Mouse (Mus musculus) ES-E14 (cell line): ENCODE measurements at regions not wholly inside any gene's neighbourhood (a gene's known extent, or its start where the extent isn't known, plus 50 kb on each side); places are given as distances from the start of the nearest gene placed in this dataset.

Experiments
- DNase-seq: peaks from one replicate; pipeline ENCODE4 v3.0.0-alpha.2; 2013; ENCODE audit warnings: low read depth, low spot score
- H3K27ac ChIP-seq: 2 replicates; pipeline ENCODE4 v1.5.1; 2012; ENCODE audit warnings: low read depth, mild to moderate bottlenecking, low read length, moderate library complexity, mixed read lengths; ENCODE audit not compliant: poor library complexity, insufficient read depth, severe bottlenecking
- H3K36me3 ChIP-seq: 2 replicates; pipeline ENCODE4 v1.6.1; 2012; ENCODE audit warnings: mild to moderate bottlenecking, low read length, moderate library complexity, mixed read lengths; ENCODE audit not compliant: control insufficient read depth, poor library complexity, insufficient read depth, severe bottlenecking
- H3K4me1 ChIP-seq, 2 experiments: fragments of 150-350 bp in 1 of 2; sonication (generic) in 1 of 2; 2 replicates each; pipeline ENCODE4 v1.6.1; 2012; ENCODE audit warnings: low read length in 2 of 2, mild to moderate bottlenecking in 1 of 2, mixed read lengths in 1 of 2; ENCODE audit not compliant: control insufficient read depth in 2 of 2, insufficient read depth in 2 of 2, poor library complexity in 1 of 2
- H3K4me3 ChIP-seq, 2 experiments: fragments of 150-350 bp in 1 of 2; sonication (generic) in 1 of 2; 2 replicates each; pipeline ENCODE4 v1.5.1; 2012; ENCODE audit warnings: low read length in 2 of 2, low read depth in 1 of 2, mild to moderate bottlenecking in 1 of 2, mixed read lengths in 1 of 2; ENCODE audit not compliant: insufficient read depth in 1 of 2, poor library complexity in 1 of 2, severe bottlenecking in 1 of 2
- H3K9ac ChIP-seq: 2 replicates; pipeline ENCODE4 v1.6.1; 2012; ENCODE audit warnings: low read depth, mild to moderate bottlenecking, low read length, mixed read lengths; ENCODE audit not compliant: poor library complexity, insufficient read depth, severe bottlenecking
- H3K9me3 ChIP-seq: fragments of 150-350 bp; sonication (generic); 2 replicates; pipeline ENCODE4 v1.6.1; 2012; ENCODE audit warnings: low read depth, mild to moderate bottlenecking, low read length; ENCODE audit not compliant: control insufficient read depth, insufficient read depth
- CHD2 ChIP-seq: IDR thresholded peaks from 2 replicates; pipeline ENCODE4 v1.6.1; 2014; ENCODE audit warnings: mild to moderate bottlenecking, low read depth, low read length, inconsistent platforms
- HCFC1 ChIP-seq: IDR thresholded peaks from 2 replicates; pipeline ENCODE4 v1.6.1; 2012; ENCODE audit warnings: low read length, inconsistent platforms, borderline replicate concordance; ENCODE audit not compliant: insufficient read depth
- MAFK ChIP-seq: IDR thresholded peaks from 2 replicates; pipeline ENCODE4 v1.6.1; 2014; ENCODE audit warnings: mild to moderate bottlenecking, low read depth, low read length, inconsistent platforms; ENCODE audit not compliant: insufficient read depth
- ZC3H11A ChIP-seq: IDR thresholded peaks from 2 replicates; pipeline ENCODE4 v1.6.1; 2012; ENCODE audit warnings: low read depth, mild to moderate bottlenecking, inconsistent platforms, low read length, borderline replicate concordance
- ZNF384 ChIP-seq: IDR thresholded peaks from 2 replicates; pipeline ENCODE4 v1.6.1; 2012; ENCODE audit warnings: low read depth, low read length, inconsistent platforms
- in situ Hi-C, 2 experiments: fragments of 600-800 bp; cut with MboI; formaldehyde crosslinking; loops; one replicate each; pipeline ENCODE4 v1.15.1; 2025; ENCODE audit warnings: low sequenced_read_pairs in 2 of 2, inconsistent platforms in 1 of 2; ENCODE audit not compliant: unreplicated experiment in 2 of 2

DNA sequence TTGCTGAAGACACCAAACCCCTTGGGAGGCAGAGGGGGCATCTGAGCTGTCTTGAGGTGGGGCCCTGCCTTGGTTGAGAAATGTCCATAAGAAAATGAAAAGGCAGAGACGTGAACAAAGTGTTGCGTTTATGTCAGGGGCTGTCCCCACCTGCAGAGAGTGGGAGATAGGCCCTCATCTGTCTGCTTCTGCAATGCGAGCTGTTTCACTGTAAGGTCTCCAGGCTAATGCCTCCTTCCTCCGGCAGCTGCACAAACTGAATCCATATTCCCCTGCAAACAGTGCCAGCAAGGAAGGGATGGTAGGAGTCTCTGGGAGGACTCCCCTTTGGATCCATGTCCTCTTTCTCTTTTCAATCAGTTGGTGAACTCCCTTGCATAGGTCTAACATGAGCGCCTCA is 263.0 kb downstream of the Sorl1 start:
- in situ Hi-C loops = no loop called here

DNA sequence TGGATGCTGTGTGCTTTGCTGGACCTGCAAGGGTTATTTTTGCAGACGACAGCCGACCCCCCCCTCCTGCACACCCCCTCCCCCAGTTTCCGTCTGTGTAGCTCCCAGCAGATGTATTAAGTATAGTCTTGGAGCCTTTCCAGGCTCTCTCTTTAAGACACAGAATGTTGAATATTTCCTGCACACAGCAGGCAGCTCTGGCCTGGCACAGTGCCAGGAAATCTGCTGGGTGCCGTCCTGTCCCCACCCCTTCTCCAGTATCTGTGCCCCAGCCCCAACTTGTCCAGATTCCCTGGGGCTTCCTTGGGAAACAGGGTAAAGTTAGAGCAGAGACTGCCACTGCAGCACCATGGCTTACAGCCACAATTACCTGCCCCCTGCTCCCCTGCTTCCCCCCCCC is 263.4 kb downstream of the Sorl1 start:
- H3K27ac ChIP-seq = no peak overlapping the region
- H3K36me3 ChIP-seq = no peaks in the 10 kb centered on the region
- in situ Hi-C loops = no loop called here
- no peak overlapping the region for H3K9ac ChIP-seq
- H3K4me3 ChIP-seq = peak overlapping the region in 1 of 2 experiments; percentile 26; a peak in 1 of 4 replicates
- TF ChIP-seq ZC3H11A (no peak), ZNF384 (no peak), MAFK (no peak), HCFC1 (no peak), CHD2 (no peak)
- H3K9me3 ChIP-seq = no peaks in the 10 kb centered on the region
- peak; percentile 13 for DNase-seq
- H3K4me1 ChIP-seq = peaks cover 6 to 8% of the 10 kb centered on the region in 2 experiments; a peak in 2 of 4 replicates

More for the DNA sequence above, 263.0 kb downstream of the Sorl1 start:
- DNase-seq = no peak
- Histone ChIP-seq H3K4me1 (peaks cover 6 to 8% of the 10 kb centered on the region in 2 experiments; a peak in 2 of 4 replicates), H3K27ac (no peak overlapping the region), H3K9ac (no peak overlapping the region), H3K9me3 (no peaks in the 10 kb centered on the region), H3K36me3 (no peaks in the 10 kb centered on the region), H3K4me3 (no peak overlapping the region)
- TF ChIP-seq ZNF384 (no peak), CHD2 (no peak), HCFC1 (no peak), ZC3H11A (no peak), MAFK (no peak)

DNA sequence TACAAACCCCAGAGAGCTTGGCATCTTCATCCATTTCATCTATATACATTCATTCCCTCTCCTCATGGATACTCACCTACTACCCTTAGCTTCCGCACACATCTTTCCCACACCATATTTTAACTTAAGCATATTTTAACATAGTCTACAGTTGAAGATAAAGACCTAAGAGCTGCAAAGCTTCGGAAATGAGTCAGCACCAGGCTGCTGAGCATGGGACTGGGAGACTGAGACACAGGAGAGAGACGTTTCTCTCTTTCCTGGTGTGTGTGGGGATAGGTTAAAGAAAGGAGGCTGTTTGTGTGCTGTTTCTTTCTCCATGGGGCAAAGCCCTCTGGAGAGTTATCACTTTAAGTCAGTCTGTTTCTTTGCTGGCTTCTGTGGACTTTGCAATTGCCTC is 264.3 kb downstream of the Sorl1 start:
- TF ChIP-seq CHD2 (no peak), ZNF384 (no peak), MAFK (no peak), ZC3H11A (no peak), HCFC1 (no peak)
- H3K4me1 ChIP-seq = peaks cover 2 to 5% of the 10 kb centered on the region in 2 experiments; a peak in 1 of 4 replicates
- no peak overlapping the region for H3K4me3 ChIP-seq
- H3K27ac ChIP-seq = no peak overlapping the region
- H3K9me3 ChIP-seq = no peaks in the 10 kb centered on the region
- no peak for DNase-seq
- in situ Hi-C loops = no loop called here
- H3K9ac ChIP-seq = no peak overlapping the region
- H3K36me3 ChIP-seq = no peaks in the 10 kb centered on the region

DNA sequence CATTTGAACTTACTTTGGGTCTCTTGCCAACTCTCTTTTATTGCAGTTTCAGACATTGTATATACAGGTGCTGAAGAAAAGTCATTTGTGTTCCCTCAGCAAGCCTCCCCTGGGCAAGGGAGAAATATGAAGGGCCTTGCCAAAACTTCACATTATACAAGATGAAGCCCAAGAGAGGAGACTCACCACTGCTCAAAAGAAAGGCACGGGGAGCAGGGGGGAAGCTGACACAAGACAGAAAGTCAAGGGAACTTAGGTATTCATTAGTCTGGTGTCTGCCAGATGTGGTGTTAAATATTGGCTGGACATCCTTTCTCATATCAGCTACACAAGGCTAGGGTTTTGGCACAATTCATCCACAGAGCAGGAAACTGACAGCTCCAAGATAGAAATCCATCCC is 272.0 kb downstream of the Sorl1 start:
- no peak for DNase-seq
- TF ChIP-seq CHD2 = no peak
- TF ChIP-seq ZNF384 = no peak
- TF ChIP-seq MAFK = no peak
- no peak for TF ChIP-seq HCFC1
- no peak for TF ChIP-seq ZC3H11A
- Histone ChIP-seq H3K36me3 (no peaks in the 10 kb centered on the region), H3K27ac (no peak overlapping the region), H3K4me3 (no peak overlapping the region), H3K4me1 (no peaks in the 10 kb centered on the region), H3K9ac (no peak overlapping the region), H3K9me3 (no peaks in the 10 kb centered on the region)
- in situ Hi-C loops = no loop called here

DNA sequence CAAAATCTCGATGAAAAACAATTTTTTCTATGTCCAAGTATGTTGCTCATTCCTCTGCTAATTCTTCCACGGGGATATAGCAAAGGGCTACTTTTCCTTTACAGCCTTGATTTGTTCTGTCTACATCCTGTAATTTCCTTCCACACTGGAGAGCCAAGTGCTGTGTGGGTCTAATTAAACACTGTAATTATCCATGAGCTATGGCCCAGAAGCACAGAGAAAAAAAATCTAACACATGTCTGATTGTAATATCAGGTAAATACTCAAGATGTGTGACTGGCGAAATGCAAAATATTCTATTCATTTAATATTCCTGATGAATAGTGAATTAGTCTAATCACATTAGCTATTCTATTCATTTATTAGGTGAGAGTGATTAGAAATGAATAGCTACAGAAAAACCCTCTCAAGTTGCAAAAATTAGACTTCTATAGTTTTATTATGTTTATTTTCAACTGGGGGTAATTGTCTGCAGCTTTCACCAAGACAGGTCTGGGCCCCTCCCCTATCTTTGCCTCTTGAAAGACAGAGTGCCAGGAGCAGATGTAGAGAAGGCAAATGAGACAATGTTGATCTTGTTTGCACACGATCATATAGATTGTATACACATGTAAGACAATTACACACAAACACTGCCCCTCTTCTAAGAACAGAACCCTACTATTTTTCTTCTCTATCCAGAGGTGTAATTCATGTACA is 274.3 kb downstream of the Sorl1 start:
- in situ Hi-C loops = no loop called here
- DNase-seq = no peak
- H3K4me3 ChIP-seq = no peak overlapping the region
- H3K4me1 ChIP-seq = no peaks in the 10 kb centered on the region
- no peaks in the 10 kb centered on the region for H3K36me3 ChIP-seq
- no peak overlapping the region for H3K9ac ChIP-seq
- H3K9me3 ChIP-seq = no peaks in the 10 kb centered on the region
- no peak overlapping the region for H3K27ac ChIP-seq
- TF ChIP-seq ZC3H11A = no peak
